Comparison of ENCODE assay signal across 9 mouse cellular contexts in the genomic region with DNA sequence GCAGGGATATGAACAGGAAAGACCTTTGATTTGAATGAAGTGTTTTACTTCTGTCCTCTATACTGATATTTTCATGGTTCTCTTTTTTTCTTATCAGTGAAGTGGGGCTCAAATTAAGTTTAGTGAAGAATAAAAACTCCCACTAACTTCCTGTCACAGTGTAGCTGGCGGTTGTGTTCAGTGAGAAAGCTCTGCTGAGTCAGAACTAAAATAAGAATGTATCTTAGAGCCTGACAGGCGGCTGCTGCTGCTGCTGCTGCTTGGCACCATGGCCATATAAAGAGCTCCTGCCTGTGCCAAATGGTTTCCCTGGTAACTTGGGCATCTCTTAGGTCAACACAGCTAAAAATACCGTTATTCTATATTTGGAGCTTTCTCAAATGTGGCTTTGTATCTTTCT.
DNase-seq lines count a peak whose midpoint lies in the region; ATAC-seq lines count a peak whose summit lies in the region.
"Had no signal": no experiment of that assay in that cellular context is flagged by ENCODE, and none has a peak within 500 bp of the region (broad histone marks: within the 10 kb centered on the region; RNA-seq: fewer than 3 reads in every experiment).

No protein-coding gene starts in this region.

- peak; percentile 73 for ATAC-seq in kidney, embryonic 15.5 days (replicated peaks; ENCODE audit: low FRiP score)
- peak; percentile 65; the same call in 1 of the 2 replicates for ATAC-seq in hindbrain, embryonic 13.5 days (ENCODE audit: low FRiP score)

- DNase-seq in kidney, postnatal 25 days = no peak
- peak; percentile 85 for DNase-seq in MN1 (ENCODE audit: low spot score)
- no peak for DNase-seq in forebrain, embryonic 10.5 days (ENCODE audit: extremely low spot score, low spot score)
- peak; percentile 16 for DNase-seq in right cerebral cortex, postnatal 4 days
- DNase-seq in T-cell, adult 2 months (ENCODE audit: low spot score) = no peak

- 26% methylated on average over 3 of the region's 3 CpGs for WGBS in kidney, embryonic 15.5 days
- WGBS in forebrain, embryonic 10.5 days = 81% methylated on average over 3 of the region's 3 CpGs
- WGBS in hindbrain, embryonic 13.5 days = 23% methylated on average over 3 of the region's 3 CpGs

- no peak overlapping the region for H3K4me2 ChIP-seq in kidney, embryonic 15.5 days
- peak overlapping the region; percentile 6; the same call in 1 of the 2 replicates for H3K4me2 ChIP-seq in hindbrain, embryonic 13.5 days
- H3K4me2 ChIP-seq: liver, embryonic 15.5 days had no signal

- peak overlapping the region; percentile 75 for H3K27ac ChIP-seq in kidney, embryonic 15.5 days
- peak overlapping the region; percentile 68 for H3K27ac ChIP-seq in forebrain, embryonic 10.5 days
- peak overlapping the region; percentile 74 for H3K27ac ChIP-seq in hindbrain, embryonic 13.5 days
- H3K27ac ChIP-seq: liver, embryonic 15.5 days had no signal

- H3K36me3 ChIP-seq in kidney, embryonic 15.5 days = no peaks in the 10 kb centered on the region
- no peaks in the 10 kb centered on the region for H3K36me3 ChIP-seq in forebrain, embryonic 10.5 days (replicated peaks)
- no peaks in the 10 kb centered on the region for H3K36me3 ChIP-seq in hindbrain, embryonic 13.5 days
- peaks cover 91% of the 10 kb centered on the region for H3K36me3 ChIP-seq in megakaryocyte, embryonic 14.5 days (replicated peaks; ENCODE audit: low read length)
- H3K36me3 ChIP-seq: liver, embryonic 15.5 days had no signal

- no peaks in the 10 kb centered on the region for H3K27me3 ChIP-seq in kidney, embryonic 15.5 days
- no peaks in the 10 kb centered on the region for H3K27me3 ChIP-seq in forebrain, embryonic 10.5 days (ENCODE audit: poor library complexity, severe bottlenecking)
- H3K27me3 ChIP-seq in hindbrain, embryonic 13.5 days = no peaks in the 10 kb centered on the region
- no peaks in the 10 kb centered on the region for H3K27me3 ChIP-seq in megakaryocyte, embryonic 14.5 days (replicated peaks)
- H3K27me3 ChIP-seq: liver, embryonic 15.5 days had no signal

- H3K9me3 ChIP-seq in kidney, embryonic 15.5 days (replicated peaks) = no peaks in the 10 kb centered on the region
- no peaks in the 10 kb centered on the region for H3K9me3 ChIP-seq in forebrain, embryonic 10.5 days
- H3K9me3 ChIP-seq in hindbrain, embryonic 13.5 days = no peaks in the 10 kb centered on the region
- no peaks in the 10 kb centered on the region for H3K9me3 ChIP-seq in megakaryocyte, embryonic 14.5 days
- H3K9me3 ChIP-seq: liver, embryonic 15.5 days had no signal

- no peak overlapping the region for H3K9ac ChIP-seq in kidney, embryonic 15.5 days
- H3K9ac ChIP-seq in hindbrain, embryonic 13.5 days = no peak overlapping the region
- H3K9ac ChIP-seq: liver, embryonic 15.5 days had no signal

- peaks cover 28% of the 10 kb centered on the region for H3K4me1 ChIP-seq in kidney, embryonic 15.5 days
- peaks cover 20% of the 10 kb centered on the region for H3K4me1 ChIP-seq in forebrain, embryonic 10.5 days
- peaks cover 33% of the 10 kb centered on the region for H3K4me1 ChIP-seq in hindbrain, embryonic 13.5 days (replicated peaks)
- peaks cover 97% of the 10 kb centered on the region for H3K4me1 ChIP-seq in megakaryocyte, embryonic 14.5 days

- H3K4me3 ChIP-seq in kidney, embryonic 15.5 days (replicated peaks) = no peak overlapping the region
- no peak overlapping the region for H3K4me3 ChIP-seq in forebrain, embryonic 10.5 days
- H3K4me3 ChIP-seq in hindbrain, embryonic 13.5 days = no peak overlapping the region
- H3K4me3 ChIP-seq in megakaryocyte, embryonic 14.5 days (replicated peaks) = peak overlapping the region; percentile 59
- H3K4me3 ChIP-seq: liver, embryonic 15.5 days had no signal

Comparison
In these comparisons a context has a peak if more than half of its experiments do, and no peak if none do; other contexts are left out.
1. DNase-seq: peak in MN1 (single experiment) and right cerebral cortex, postnatal 4 days (single experiment); none in kidney, postnatal 25 days (0 of 2), forebrain, embryonic 10.5 days (single experiment) and T-cell, adult 2 months (single experiment).
2. Peak in every context shown above with its lines, with median percentiles within 50 percentile points of each other: H3K27ac ChIP-seq.